ENCODE assay signal across 10 mouse cellular contexts in the genomic region with DNA sequence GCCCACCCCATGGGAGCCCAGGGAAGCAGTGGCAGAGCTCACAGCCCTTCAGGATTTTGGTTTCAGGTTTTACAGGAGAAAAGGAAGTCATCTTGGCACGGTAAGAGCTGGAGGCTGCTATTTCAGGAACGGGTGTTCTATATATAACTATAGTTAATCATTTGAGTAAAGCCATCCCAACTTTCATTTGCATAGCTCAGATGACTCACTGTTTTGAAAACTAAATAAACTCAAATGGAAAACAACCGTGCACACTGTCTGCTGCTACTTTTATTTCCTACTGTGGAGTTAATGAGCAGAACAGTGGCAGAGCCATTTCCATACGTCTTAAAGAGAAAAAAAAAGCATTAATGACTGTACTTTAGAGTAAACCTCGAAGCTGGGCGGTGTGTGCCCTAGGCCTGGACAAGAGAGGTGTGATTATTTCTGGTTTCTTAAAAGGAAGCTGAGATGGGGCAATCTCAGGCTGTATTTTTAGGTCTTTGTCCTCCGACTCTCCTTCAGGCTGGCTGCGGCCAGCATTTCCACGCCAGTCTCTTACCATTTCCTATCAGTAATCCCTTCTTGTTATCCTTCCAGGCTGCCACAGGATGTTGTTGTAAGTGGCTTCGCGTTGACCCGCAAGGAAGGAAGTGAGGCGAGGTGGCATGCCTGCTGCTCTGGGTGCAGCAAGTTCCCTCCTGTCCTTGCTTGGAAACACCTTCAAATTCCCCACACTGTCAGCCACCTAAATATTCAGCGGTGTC. TPM values are rescaled to one million over a fixed set of nuclear protein-coding genes. Genes with fewer than 3 reads are reported as not detected.
DNase-seq lines count a peak whose midpoint lies in the region; ATAC-seq lines count a peak whose summit lies in the region.
"Had no signal": no experiment of that assay in that cellular context is flagged by ENCODE, and none has a peak within 500 bp of the region (broad histone marks: within the 10 kb centered on the region; RNA-seq: fewer than 3 reads in every experiment).

No protein-coding gene starts in this region.

- H3K9me3 ChIP-seq in heart, embryonic 11.5 days (replicated peaks; ENCODE audit: control insufficient read depth, low read length), result no peaks in the 10 kb centered on the region
- H3K9me3 ChIP-seq in limb, embryonic 15.5 days, result no peaks in the 10 kb centered on the region
- no peaks in the 10 kb centered on the region for H3K9me3 ChIP-seq in neural tube, embryonic 15.5 days (replicated peaks)
- H3K9me3 ChIP-seq: stomach, embryonic 15.5 days had no signal

- 22% methylated on average over 14 of the region's 14 CpGs for WGBS in heart, embryonic 11.5 days (ENCODE audit: insufficient replicate concordance)
- WGBS in limb, embryonic 15.5 days, result 39% methylated on average over 14 of the region's 14 CpGs
- WGBS in neural tube, embryonic 15.5 days, result 57% methylated on average over 14 of the region's 14 CpGs

- H3K4me2 ChIP-seq in heart, embryonic 11.5 days, result peak overlapping the region; percentile 30
- H3K4me2 ChIP-seq in limb, embryonic 15.5 days, result no peak overlapping the region
- no peak overlapping the region for H3K4me2 ChIP-seq in neural tube, embryonic 15.5 days
- H3K4me2 ChIP-seq: stomach, embryonic 15.5 days had no signal

- DNase-seq in gastrocnemius, adult 18-20 months (ENCODE audit: low spot score), result peak; percentile 4
- DNase-seq in gastrocnemius, adult 8-10 months (ENCODE audit: low spot score in 2 of 2), result no peak
- no peak for DNase-seq in cerebellum, postnatal 10 days
- no peak for DNase-seq in layer of hippocampus, adult 9-10 months (ENCODE audit: low spot score)

- H3K27ac ChIP-seq in heart, embryonic 11.5 days (ENCODE audit: low read depth, low read length), result peak overlapping the region; percentile 70
- peak overlapping the region; percentile 47; the same call in 1 of the 2 replicates for H3K27ac ChIP-seq in limb, embryonic 15.5 days
- no peak overlapping the region for H3K27ac ChIP-seq in neural tube, embryonic 15.5 days (replicated peaks)
- H3K27ac ChIP-seq: stomach, embryonic 15.5 days had no signal

- ATAC-seq in CD4-positive, CD25-positive, alpha-beta regulatory T cell, adult 4 months, result peak; percentile 64
- ATAC-seq in heart, embryonic 11.5 days (replicated peaks; ENCODE audit: insufficient number of reproducible peaks, low FRiP score, low TSS enrichment), result 0 out of 2 replicates have a peak, but pooled peaks have one; percentile 21
- ATAC-seq in limb, embryonic 15.5 days (ENCODE audit: insufficient number of reproducible peaks, low FRiP score, low TSS enrichment, low read depth), result no peak
- ATAC-seq in neural tube, embryonic 15.5 days (ENCODE audit: low FRiP score), result no peak

- H3K4me3 ChIP-seq in heart, embryonic 11.5 days (ENCODE audit: low read depth, low read length), result no peak overlapping the region
- H3K4me3 ChIP-seq in limb, embryonic 15.5 days, result no peak overlapping the region
- H3K4me3 ChIP-seq in neural tube, embryonic 15.5 days (replicated peaks), result no peak overlapping the region
- H3K4me3 ChIP-seq: stomach, embryonic 15.5 days had no signal

- no peak overlapping the region for H3K9ac ChIP-seq in heart, embryonic 11.5 days (ENCODE audit: low read depth, low read length)
- H3K9ac ChIP-seq in limb, embryonic 15.5 days, result no peak overlapping the region
- no peak overlapping the region for H3K9ac ChIP-seq in neural tube, embryonic 15.5 days (replicated peaks)
- H3K9ac ChIP-seq: stomach, embryonic 15.5 days had no signal

- H3K36me3 ChIP-seq in heart, embryonic 11.5 days (ENCODE audit: control insufficient read depth, insufficient read depth, low read length), result no peaks in the 10 kb centered on the region
- no peaks in the 10 kb centered on the region for H3K36me3 ChIP-seq in limb, embryonic 15.5 days
- H3K36me3 ChIP-seq in neural tube, embryonic 15.5 days, result no peaks in the 10 kb centered on the region
- H3K36me3 ChIP-seq: G1E; stomach, embryonic 15.5 days had no signal

- peaks cover 32% of the 10 kb centered on the region for H3K4me1 ChIP-seq in heart, embryonic 11.5 days (ENCODE audit: control insufficient read depth, insufficient read depth, low read length)
- peaks cover 45% of the 10 kb centered on the region for H3K4me1 ChIP-seq in limb, embryonic 15.5 days
- H3K4me1 ChIP-seq in neural tube, embryonic 15.5 days, result peaks cover 33% of the 10 kb centered on the region

- no peaks in the 10 kb centered on the region for H3K27me3 ChIP-seq in heart, embryonic 11.5 days (ENCODE audit: control insufficient read depth, insufficient read depth, low read length)
- H3K27me3 ChIP-seq in limb, embryonic 15.5 days, result no peaks in the 10 kb centered on the region
- H3K27me3 ChIP-seq in neural tube, embryonic 15.5 days (replicated peaks), result 0 out of 2 replicates have a peak, but pooled peaks cover 10% of the 10 kb centered on the region

RNA-seq across cellular contexts. Expression of gene Lef1, which starts 29.2 kb away (rescaled TPM):
- total RNA-seq in gastrocnemius, adult 18-20 months (2021), result under 1 TPM in 1 of 2 experiments, not detected in 1; 0.07 TPM
- total RNA-seq in gastrocnemius, adult 8-10 months (2022), result under 1 TPM in 2 of 4 experiments, not detected in 2; 0.07 to 0.16 TPM
- polyA plus RNA-seq in CD4-positive, CD25-positive, alpha-beta regulatory T cell, adult 4 months (2017; shearing (Covaris generic)), result 100 to 1,000 TPM; 208 to 272 TPM
- 19.6 and 20.8 TPM in 2 replicates for polyA plus RNA-seq in heart, embryonic 11.5 days (2014; fragmentation: Nextera tagmentation; extraction: Ambion mirVana)
- polyA plus RNA-seq in limb, embryonic 15.5 days (2015; fragmentation: Nextera tagmentation; extraction: Ambion mirVana), result 36.5 and 37.1 TPM in 2 replicates
- 6.3 and 28.7 TPM in 2 replicates for polyA plus RNA-seq in neural tube, embryonic 15.5 days (2015; fragmentation: Nextera tagmentation; extraction: Ambion mirVana)
- polyA plus RNA-seq: G1E had no signal

Comparison
In these comparisons a context has a peak if more than half of its experiments do, and no peak if none do; other contexts are left out.
1. ATAC-seq: peak in CD4-positive, CD25-positive, alpha-beta regulatory T cell, adult 4 months (single experiment) and heart, embryonic 11.5 days (single experiment); none in limb, embryonic 15.5 days (single experiment) and neural tube, embryonic 15.5 days (single experiment).